Mouse (Mus musculus): ENCODE data around the gene Usp9x.

Usp9x gene

GRCm38 (mm10) chrX:13071776-13072460 is 620 bp downstream of the Usp9x start:
- intact Hi-C loops (cut with DNase I) = loop anchor here (10.0 kb wide), 1 partner anchor 147 kb away; no protein-coding TSS in a partner anchor

- intact Hi-C loops (cut with DNase I) = loop anchor here (10.0 kb wide), 1 partner anchor 148 kb away; no protein-coding TSS in a partner anchor
These were observed 1.2 kb downstream of the Usp9x start for GRCm38 (mm10) chrX:13072461-13072982.

- intact Hi-C loops (cut with DNase I) = no loop called here
These were observed 14.3 kb downstream of the Usp9x start for GRCm38 (mm10) chrX:13085621-13086020.

DNA sequence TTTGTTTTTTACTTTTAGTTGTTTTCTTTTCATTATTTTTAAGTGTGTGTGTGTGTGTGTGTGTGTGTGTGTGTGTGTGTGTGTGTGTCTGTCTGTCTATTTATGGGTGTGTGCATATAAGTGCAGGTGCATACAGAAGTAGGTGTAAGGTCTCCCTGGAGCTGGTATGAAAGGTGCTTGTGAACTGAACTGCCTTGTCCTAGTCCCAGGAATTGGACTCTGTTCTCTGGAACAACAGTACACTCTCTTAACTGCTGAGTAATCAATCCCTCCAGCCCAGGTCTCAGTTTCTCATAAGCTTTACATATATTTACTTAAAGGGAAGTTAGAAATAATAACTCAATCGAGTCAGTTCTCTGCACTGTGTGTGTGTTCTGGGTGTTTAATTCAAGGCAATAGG is 25.7 kb downstream of the Usp9x start:
- intact Hi-C loops (cut with DNase I) = no loop called here

DNA sequence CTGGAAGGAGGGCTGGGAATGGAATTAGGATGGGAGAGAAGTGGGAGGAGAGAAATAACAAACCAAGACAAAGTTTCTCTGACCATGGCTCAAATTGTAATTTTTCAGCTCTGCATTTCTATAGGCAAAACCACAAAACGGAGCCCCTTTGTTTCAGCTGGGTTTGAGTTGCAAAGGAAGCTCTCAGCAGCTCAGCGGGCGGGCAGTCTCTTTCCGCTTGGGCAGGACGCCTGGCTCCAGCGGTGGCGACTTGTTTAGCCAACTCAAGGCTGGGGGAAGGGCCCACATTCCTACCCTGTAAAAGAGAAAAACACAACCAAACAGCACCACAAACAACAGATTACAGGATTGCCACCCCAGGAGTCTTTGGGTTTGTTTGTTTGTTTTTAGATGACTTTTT is 135.2 kb downstream of the Usp9x start:
- intact Hi-C loops (cut with DNase I) = no loop called here

DNA sequence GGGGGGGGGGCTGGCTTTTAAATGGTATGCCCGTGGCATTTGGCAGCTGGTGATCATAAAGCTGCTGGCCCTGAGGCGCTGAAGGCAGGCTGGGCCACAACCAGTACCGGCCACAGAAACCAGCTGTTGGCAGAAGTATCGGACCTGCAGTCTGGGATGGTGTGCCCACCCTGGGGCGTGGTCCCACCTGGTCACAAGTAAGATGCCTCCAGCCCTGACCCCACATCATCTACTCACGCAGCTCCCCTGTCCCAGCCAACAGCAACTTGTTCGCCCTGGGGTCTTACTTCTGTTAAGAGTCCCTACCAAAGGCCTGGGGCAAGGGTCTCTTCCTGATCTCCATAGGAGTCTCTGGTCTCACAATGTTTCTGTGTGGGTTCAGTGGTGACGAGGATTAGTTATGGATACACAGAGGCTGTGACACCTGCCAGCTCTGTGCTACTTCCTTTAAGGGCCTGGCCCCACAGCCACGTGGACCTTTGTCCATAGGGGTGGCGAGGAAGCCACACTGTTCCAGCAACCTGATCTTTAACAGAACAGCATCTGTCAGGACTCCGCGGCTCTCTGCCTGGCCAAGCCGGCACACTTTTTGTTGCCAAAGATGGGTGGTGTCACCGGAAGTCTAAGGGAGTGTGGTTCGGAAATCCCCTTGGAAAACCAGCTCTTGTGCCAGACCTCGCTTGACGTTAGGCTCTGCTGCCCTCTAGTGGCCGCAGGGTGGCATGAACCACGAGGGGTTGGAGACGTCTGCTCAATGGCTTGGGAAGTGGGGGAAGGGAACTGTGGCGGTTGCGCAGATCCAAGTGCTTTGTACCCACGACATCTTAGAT is 136.4 kb downstream of the Usp9x start:
- intact Hi-C loops (cut with DNase I) = no loop called here

DNA sequence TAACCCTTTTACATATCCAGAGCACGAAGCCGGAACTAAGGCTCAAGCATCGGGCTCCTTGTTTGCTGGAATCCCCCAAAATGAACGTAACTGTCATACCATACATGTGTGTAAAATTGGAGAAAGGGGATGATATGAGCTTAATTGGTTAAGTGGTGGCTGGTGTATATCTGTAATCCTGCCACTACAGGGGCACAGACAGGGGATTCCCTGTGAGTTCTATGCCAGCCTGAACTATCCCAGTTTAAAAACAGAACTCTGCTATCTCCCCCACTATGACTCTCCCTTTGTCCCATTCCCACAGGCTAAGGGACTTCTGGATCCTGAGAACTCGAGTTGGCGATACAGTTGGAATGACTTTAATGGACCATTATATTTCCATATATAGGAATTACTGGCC is 137.1 kb downstream of the Usp9x start:
- intact Hi-C loops (cut with DNase I) = no loop called here

- intact Hi-C loops (cut with DNase I) = no loop called here
These were observed 143.0 kb downstream of the Usp9x start for GRCm38 (mm10) chrX:13214275-13214674.

Measured in adrenal gland (tissue).